Mouse (Mus musculus) G1E (cell line): ENCODE results near the gene 2300009A05Rik.

ENCODE experiments used
- CTCF ChIP-seq: IDR thresholded peaks from 2 replicates; pipeline ENCODE4 v1.5.1; 2012; ENCODE audit warnings: low read depth, low read length, inconsistent platforms, mixed read lengths
- GATA1 ChIP-seq: IDR thresholded peaks from 2 replicates; pipeline ENCODE4 v1.6.1; 2012; ENCODE audit warnings: borderline replicate concordance, low read length, inconsistent platforms, mixed read lengths

DNA sequence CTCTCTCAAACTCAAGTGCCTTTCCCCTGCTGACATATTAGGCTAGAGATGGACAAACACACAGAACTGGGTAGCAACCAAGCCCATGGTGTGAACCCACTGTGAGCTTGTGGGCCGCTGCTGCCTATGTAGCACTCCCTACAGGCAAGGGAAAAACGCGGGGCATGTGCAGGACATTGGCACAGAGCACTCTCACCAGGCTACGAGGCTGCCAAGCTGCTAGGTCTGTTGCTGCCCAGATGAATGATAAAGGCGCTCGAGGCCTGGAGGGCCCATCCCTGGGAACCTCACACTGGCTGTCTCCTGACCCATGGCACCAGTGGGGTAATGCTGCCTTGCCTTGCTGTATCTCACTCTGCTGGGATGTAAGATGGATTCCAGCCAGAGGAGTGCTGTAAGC, 53.0 kb downstream of the 2300009A05Rik start:
- TF ChIP-seq CTCF (no peak), GATA1 (no peak)
